Mouse (Mus musculus) hematopoietic stem cell, adult 5-6 weeks (primary cell): ENCODE data around the gene Zdhhc23. TPM values are rescaled to one million over a fixed set of nuclear protein-coding genes. Genes with fewer than 3 reads are reported as not detected.

Source experiments
- ATAC-seq, 2 experiments: fragments of 125-278 bp in 1 of 2; replicated peaks in 1 of 2; 2 replicates each; pipeline ENCODE4 v1.8.0; 2016 to 2017; ENCODE audit warnings: inconsistent platforms in 2 of 2, mild to moderate bottlenecking in 2 of 2, moderate number of reproducible peaks in 2 of 2, low read depth in 1 of 2, moderate TSS enrichment in 1 of 2; ENCODE audit not compliant: low FRiP score in 2 of 2, poor library complexity in 2 of 2, severe bottlenecking in 2 of 2, insufficient read depth in 1 of 2, low TSS enrichment in 1 of 2
- total RNA-seq: library from RNA; stranded (forward); fragments of 172-1452, 232-1000 nt; gene quantifications from 2 replicates; pipeline ENCODE4 v1.2.3, GENCODE M21; 2017

The Zdhhc23 gene
- 2.1 and 7.3 TPM in 2 replicates for total RNA-seq

DNA sequence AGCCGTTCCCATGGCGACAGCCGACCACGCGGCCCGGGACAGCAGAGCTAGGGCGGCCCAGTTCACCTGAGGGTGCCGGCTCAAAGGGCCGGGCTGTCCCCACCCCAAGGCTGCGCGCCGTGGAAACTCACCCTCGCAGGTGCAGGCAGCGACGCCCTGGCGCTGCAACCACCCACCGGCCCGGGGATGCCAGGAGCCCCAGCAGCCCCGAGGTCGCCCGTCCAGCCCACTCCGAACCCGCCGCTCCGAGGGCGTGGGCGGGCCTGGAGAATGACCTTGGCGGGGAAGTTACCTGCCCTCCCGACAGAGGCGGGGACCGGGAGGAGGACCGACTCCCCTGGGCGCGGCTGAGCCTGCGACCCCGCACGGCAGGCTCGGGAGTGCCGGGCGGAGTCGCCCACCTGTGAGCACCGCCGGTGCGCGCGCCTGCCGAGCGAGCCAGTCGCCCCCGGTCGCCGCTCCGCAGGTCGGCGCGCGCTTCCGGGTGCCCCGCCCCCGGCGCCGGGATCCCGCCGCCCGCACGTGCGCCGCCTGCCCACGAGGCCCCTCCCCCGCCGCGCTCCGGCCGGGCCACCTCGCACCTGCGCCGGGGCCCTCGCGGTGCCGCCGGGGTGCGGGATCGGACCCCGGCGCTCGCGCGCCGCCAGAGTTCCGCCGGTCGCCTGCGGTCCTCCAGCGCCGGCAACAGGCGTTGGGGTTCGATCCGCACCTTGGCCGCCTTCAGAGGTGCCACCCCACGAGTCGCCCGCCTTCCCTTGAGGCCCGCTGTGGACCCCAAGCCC lies at the start of gene Zdhhc23:
Zdhhc23 (minus strand) TSS at position 464 of the 782 bp plus-strand sequence.
- ATAC-seq = peak; percentile 17 to 54; a peak in 2 of 4 replicates

DNA sequence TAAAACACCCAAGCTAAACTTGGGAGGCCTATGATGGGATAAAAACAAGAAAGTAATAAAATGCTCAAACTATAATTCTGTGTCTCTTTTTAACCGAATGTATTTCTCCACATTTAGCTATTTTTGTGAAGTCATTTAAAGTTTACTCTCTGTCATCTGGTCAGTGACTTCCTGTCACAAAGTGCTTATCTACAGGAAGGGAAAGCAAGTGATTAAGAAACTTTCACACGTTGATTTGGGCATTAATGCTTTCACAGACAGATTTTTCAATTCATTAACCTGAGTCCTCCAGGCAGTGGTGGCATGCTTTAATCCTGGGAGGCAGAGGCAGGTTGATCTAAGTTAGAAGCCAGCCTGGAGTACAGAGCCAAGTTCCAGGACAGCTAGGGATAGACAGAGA lies 49.7 kb upstream of the Zdhhc23 start:
- ATAC-seq = 0 out of 4 replicates have a peak, but pooled peaks of 1 of the 2 experiments have one; percentile 30

DNA sequence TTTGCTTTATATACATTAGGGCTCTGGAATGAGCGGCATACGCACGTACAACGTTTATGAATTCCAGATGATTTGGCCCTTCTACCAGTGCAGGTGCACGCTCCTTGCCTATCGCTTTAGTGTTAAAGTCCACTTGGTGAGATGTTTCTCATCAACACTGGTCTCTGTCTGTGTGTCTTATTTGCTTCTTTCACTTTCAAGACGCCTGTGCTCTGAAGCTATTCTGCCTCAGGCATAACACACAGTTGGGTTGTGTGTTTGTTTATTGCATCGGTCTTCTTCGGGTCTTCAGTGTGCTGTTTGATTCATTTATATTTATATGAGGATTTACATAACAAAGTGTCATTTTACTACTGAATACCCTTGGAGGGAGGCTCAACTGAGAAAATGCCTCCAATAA lies 47.2 kb upstream of the Zdhhc23 start:
- ATAC-seq = no peak

DNA sequence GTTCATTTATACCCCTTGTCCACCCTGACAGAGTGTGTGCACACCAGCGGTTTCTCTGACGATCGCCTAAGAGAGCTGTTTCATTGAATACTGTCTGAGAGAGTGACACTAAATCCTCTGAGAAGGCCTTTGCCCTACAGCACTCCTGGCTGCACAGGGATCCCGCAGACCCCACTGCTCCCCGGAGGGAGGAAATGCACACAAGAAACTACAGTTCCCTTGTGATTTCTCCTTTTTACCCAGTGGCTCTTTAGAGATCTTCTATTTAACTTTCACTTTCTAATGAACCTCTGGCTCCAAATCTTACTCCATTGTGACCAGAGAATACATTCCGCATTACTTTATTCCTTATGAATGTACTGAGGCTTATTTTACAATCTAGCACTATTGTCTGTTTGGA lies 46.6 kb upstream of the Zdhhc23 start:
- ATAC-seq = peak; percentile 75 to 78

DNA sequence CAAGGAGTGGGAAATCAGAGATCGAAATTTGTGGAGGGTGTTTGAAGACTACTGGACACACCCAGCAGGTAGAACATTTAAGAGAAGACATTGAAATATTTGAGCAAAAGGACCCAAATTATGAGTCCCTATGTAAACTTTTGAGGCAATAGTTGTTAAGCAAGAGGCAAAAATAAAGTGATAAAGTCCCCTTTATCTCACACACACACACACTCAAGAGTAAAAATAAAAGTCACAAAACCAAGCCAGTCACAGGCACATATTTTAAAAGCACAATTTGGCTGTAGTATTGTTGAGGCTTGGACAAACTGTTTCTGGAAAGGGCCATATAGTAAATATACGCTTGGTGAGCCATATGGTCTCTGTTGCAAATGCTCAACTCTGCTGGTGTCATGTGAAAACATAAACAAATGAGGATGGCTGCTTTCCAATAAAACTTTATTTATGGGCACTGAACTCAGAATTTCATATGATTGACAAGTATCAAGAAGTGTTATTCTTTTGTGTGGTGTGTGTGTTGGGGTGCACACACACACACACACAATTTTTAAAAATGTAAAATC lies 39.5 kb upstream of the Zdhhc23 start:
- no peak for ATAC-seq

DNA sequence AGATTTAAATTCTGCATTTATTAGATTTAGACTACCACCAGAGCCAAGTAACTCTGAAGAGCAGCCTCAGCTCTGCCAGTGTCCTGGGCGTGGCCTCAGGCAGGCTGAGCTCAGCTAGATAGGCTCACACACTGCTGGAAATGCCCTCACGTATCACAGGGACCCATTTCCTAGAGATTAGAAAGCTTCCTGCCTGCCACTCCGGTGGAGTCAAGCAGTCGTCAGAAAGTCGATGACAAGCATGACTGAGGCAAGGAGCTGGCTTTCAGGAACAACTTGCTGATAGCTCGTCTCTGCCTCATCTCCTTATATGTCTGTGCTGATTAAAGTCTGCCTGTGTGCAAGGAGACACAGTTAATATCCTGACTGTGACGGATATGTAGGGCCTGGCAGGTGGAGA lies 38.8 kb upstream of the Zdhhc23 start:
- peak; percentile 37 to 78 for ATAC-seq

DNA sequence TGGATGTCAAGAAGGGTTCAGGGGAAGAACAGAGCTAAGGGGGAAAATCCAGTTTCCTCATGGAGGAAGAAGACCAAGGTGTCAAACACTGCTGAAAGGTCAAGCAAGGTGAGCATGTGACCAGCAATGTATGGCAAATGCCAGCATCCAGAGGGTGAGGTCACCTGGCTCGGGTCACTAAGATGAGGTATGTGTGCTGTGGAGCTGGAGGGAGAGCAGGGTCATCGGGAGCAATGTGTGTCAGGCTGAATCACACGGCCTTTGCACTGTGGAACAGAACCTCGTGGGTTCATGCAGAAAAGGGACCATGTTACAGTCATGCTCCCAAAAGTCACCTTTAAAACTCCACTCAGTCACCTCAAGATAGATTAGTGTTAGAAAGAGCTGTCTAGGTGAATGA lies 38.1 kb upstream of the Zdhhc23 start:
- no peak for ATAC-seq

DNA sequence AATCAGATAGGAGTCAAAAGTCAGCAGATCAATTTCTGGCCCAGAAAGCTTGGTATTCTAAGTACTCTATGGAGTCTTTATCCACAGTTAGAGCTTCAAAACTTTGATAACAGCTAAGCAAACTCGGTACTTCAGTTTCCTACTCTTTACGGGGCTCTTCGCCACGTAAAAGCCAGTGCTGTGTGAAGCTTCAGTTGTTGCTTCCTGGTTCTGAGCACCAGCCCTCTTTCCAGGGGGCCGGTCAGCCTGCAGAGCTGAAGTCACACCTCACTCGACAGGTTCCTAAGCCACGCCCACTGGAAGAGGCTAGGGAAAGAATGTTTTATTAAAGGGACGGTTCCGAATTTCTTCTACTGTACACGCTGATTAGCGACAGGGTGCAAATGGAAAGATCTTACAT lies 36.6 kb upstream of the Zdhhc23 start:
- ATAC-seq = peak; percentile 95 to 99

DNA sequence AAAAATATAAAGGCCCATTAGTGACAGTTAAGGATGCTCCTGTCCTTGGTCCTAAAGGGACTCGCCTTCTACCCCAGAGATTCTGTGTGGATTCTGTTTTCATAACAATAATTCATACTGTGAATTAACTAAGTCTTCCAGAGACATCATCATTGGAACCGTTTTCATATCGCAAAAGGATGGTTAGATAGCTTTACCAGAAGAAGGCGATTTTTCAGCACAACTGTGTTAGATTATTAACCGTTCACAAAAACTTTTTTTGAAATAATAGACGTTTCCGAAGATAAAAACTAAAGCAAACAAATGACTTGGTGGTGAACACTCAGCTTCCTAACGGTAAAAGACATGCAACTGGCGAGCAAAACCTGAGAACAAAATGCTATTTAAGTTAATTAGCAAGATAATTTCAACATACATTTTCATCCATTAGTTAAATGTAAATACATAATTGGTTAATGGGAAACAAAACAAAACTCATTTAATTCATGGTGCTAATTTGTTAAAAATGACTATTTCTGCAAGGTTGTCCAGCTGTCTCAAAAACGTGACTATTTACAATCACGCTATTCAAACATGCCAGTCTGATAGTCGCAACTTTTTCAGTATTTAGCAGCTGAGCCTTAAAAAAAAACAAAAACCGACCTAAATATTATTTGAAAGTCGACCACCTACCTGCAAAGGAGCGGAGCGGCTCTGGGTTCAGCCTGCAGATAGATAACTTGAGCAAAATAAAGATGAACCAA lies 36.0 kb upstream of the Zdhhc23 start:
- no peak for ATAC-seq

DNA sequence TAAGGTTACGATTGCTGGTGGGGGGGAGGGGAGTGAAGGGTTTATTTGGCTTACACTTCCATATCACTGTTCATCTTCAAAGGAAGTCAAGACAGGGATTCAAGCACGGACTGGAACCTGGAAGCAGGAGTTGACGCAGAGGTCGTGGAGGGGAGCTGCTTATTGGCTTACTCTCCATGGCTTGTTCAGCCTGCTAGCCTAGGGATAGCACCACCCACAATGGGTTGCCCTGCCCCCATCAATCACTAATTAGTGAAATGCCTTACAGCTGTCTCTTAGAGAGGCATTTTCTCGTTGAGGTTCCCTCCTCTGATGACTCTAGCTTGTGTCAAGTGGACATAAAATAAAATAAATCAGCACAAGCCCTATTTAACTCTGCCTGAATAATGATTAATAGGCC lies 31.4 kb upstream of the Zdhhc23 start:
- no peak for ATAC-seq

DNA sequence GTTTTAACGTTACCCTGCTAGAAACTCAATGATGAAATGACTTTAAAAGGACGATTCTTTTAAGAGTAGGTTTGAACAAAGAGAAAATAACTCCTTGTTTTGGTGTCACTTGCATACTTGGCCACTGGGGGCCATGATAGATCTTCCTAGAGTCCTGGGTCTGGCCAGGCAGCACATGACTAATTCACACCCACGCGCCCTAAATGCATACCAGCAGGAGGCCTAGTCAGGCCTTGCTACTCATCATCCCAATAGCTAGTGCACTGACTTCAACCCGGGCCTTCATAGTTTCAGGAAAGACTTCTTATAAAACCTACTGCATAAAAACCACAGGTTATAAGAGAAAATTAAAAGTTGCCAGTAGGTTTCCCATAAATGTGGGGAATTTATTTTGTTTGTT lies 22.5 kb upstream of the Zdhhc23 start:
- ATAC-seq = peak; percentile 78 to 94

DNA sequence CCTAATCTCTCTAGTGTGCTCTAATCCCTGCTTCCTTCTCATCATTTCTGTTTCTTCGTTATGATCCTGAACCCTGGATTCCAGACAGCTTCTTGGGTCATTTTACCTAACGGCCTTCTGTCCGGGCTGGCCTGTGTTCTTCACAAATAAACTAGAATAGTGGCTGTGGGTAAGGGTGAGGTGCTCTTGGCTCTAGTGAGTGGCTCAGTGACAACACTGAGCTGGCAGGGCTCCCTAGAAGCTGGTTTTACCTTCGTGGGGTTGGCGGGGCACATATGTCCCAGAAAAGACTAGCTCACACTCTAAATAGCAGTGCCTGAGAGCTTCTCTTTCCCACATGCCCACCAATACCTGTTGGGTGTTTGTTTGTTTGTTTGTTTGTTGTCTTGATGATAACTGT lies 19.9 kb upstream of the Zdhhc23 start:
- ATAC-seq = no peak

DNA sequence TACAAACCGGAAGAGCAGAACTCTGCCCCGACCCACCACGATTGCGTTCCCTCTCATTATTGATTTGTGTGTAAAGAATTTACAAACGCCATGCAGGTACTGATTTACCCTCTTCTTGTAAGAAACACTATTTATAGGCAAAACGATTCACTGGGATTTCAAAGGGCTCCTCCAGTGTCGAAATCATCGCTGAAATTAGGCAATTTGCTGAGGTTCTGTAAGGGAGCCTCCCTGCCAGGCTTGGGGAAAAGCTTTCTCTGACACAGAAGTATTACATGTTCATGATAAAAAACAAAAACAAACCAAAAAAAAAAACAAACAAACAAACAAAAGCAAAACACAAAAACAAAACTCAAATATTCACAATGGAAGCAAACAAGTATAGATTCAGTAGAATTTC lies 19.5 kb upstream of the Zdhhc23 start:
- ATAC-seq = no peak

DNA sequence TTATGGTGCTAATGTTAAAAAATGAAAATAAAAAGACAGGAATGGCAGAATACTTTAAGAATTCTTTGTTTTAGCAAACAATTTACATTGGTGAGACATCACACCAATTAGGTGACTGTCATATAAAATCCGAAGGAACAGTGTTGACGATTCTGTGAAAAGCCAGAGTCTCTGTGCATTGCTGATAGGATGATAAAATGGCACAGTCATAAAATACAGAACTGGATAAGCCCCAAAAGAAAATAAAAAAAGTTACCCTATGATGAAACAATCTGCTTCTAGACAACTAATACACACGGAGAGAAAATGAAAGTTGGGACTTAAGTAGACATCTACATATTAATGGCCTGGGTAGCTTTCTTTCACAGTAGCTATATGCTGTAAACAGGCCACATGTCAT lies 15.0 kb upstream of the Zdhhc23 start:
- no peak for ATAC-seq

DNA sequence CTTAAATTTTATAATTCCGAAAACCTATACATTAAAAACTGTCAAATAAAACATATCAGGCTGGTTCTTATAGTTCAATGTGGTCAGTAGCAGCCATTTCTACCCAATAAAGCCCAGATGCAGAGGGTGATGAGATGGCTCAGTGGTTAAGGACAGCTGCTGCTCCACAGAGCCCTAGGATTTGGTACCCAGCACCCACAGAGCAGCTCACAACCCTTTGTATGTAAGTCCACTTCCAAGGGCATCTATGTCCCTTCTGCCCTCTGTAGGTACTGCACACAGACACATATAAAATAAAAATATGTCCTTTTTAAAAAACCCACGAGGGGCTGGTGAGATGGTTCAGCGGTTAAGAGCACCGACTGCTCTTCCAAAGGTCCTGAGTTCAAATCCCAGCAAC lies 6.7 kb upstream of the Zdhhc23 start:
- no peak for ATAC-seq

DNA sequence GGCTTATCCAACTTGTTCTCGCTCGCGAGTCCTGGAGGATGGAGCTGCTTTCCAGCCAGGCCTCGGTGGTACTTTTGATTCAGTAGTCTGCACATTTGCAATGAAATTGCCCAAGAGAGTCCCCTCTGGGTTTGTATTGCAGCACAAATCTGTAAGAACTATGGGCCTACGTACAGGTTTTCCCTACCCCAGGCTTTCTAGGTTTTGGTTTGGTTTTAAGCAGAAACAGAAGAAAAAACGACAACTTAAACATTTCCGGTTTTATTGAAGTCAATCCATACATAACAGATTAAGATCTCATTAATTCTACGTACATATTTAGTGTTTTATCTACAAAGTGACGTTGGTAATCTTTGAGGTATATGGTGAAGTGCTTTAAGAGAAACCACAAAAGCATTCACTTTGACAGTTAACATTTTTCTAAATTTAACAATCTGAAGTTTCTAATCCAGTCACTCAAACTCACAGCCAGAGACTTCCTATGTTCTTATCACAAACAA lies 569 bp upstream of the Zdhhc23 start:
- peak in 1 of 2 experiments; percentile 18; a peak in 1 of 4 replicates for ATAC-seq

DNA sequence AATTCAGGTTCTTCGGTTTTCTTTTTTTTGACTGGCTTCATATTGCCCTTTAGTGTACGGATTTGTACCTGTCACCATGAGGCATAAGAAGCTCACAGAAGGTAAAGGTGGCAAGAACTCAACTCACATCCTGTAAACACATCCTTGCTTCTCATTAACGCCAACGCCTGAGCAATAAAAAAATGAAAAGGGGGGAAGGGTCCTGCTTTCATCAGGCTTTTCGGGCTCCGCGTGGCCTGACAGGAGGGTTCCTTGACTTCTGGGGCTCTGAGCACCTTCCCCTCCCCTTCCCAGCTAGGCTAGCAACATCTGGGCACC lies 622 bp downstream of the Zdhhc23 start:
- peak in 1 of 2 experiments; percentile 64; a peak in 1 of 4 replicates for ATAC-seq

DNA sequence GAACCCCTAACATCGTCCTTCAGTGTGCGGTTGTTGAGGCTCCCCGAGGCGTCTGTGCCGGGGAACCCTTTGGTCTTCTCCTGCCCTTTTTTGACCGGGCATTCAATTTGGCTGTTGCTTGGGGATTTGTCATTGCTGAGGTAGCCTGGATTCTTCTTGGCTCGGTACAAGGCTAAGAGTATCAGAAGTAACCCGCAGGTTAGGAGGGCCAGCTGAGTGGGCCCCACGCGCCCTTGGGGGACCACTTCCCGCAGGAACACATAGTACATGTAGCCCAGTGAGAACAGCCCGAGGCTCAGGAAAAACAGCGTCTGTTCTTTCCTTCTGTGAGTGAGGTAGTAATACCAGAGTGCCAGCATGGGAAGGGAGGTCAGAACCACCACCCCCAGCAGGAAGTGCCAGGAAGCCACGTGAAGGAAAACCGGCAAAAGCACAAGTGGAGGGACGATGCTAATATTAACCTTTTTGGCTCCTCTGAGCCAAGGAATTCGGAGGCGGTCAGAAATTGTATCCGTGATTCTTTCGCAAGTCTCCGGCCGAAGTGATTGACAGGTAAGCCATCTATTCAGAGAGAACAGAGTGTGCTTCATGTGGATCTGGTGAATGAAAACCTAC lies 5.9 kb downstream of the Zdhhc23 start:
- ATAC-seq = no peak
